Mouse (Mus musculus): ENCODE measurements at regions not wholly inside any gene's neighbourhood (a gene's known extent, or its start where the extent isn't known, plus 50 kb on each side); places are given as distances from the start of the nearest gene placed in this dataset.

GRCm38 (mm10) chr11:21036161-21036916, 54.8 kb upstream of the Peli1 start:
- in situ Hi-C loops (cut with MseI, MboI), result no loop called here

DNA sequence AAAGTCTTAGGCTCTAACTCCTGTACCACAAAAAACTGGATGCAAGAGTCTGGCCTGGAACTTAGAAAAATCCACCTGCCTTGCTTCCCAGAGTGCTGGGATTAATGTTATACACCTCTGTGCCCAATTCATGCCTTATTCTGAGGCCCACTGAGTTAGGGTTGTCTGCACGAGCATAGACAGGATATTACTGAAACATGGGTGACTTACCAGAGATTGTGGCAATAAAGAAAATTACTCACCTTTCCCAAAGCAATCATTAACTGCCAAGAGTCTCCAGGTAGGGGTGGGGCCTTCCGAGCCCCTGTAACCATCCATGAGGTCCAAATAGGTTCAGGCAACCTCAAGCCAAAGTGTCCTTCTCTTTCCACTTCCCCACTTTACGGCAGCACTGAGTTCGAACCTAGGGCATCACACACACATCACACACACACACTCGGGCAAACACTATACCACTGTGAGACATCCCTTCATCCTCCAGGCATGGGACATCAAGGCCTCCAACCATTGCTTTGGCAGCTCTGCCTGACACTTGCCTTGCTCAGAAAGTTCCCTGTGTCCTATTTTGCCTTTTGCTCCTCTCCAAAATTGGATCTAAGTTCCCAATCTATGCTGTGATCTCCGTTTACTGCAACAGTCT, 53.7 kb upstream of the Peli1 start:
- in situ Hi-C loops (cut with MseI, MboI), result no loop called here

DNA sequence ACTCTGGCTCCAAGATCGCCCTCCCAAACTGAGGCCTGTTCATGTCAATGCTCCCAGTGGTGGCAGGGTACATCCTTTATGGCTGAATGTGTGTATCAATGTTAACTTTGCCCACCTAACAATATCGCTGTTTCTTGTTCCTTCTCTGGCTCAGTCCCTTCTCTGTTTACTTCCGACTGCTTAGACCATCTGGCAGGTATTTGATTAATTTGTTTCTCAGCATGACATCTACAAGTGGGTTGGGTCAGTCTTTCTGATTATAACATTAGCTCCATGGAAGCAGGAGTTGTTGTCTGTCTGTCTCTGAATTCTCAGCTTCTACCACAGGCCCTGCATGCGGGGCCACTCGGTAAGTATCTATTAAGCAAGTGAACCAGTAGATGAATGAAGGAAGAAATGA, 49.9 kb upstream of the Peli1 start:
- in situ Hi-C loops (cut with MseI, MboI), result no loop called here

Data from mouse trophoblast stem cell (cell line).